Mouse (Mus musculus): Measurements from ENCODE around the gene Rnf223. TPM values are rescaled to one million over a fixed set of nuclear protein-coding genes. Genes with fewer than 3 reads are reported as not detected.
"Not testable (repeated sequence)": the region's sequence is repeated elsewhere in the genome, so short reads cannot be mapped to it uniquely, and the experiment has no call there.

Gene Rnf223
- polyA plus RNA-seq, 1 experiment from 2014 or later = 0.19 TPM

- no peak overlapping the region for H3K27ac ChIP-seq
- H3K4me3 ChIP-seq = no peak overlapping the region
- peaks cover 2% of the 10 kb centered on the region; the same call in 1 of the 2 replicates for H3K4me1 ChIP-seq (replicated peaks)
- no peaks in the 10 kb centered on the region for H3K36me3 ChIP-seq
- no peak for ATAC-seq (replicated peaks; ENCODE audit: insufficient number of reproducible peaks, insufficient read depth, low FRiP score, low read depth)
- H3K27me3 ChIP-seq = no peaks in the 10 kb centered on the region
- no peak overlapping the region for H3K4me2 ChIP-seq
- H3K9ac ChIP-seq = no peak overlapping the region
- 69% methylated on average over 5 of the region's 5 CpGs for WGBS
- H3K9me3 ChIP-seq (replicated peaks) = no peaks in the 10 kb centered on the region
These were observed 3.0 kb downstream of the Rnf223 start for GRCm38 (mm10) chr4:156133334-156133733.

GRCm38 (mm10) chr4:156133943-156134605, 3.8 kb downstream of the Rnf223 start:
- no peaks in the 10 kb centered on the region for H3K27me3 ChIP-seq
- H3K27ac ChIP-seq = no peak overlapping the region
- no peaks in the 10 kb centered on the region for H3K9me3 ChIP-seq (replicated peaks)
- 75% methylated on average over 12 of the region's 12 CpGs for WGBS
- H3K9ac ChIP-seq = no peak overlapping the region
- no peak overlapping the region for H3K4me2 ChIP-seq
- no peaks in the 10 kb centered on the region for H3K36me3 ChIP-seq
- H3K4me1 ChIP-seq (replicated peaks) = peaks cover 2% of the 10 kb centered on the region; the same call in 1 of the 2 replicates
- ATAC-seq (replicated peaks; ENCODE audit: insufficient number of reproducible peaks, insufficient read depth, low FRiP score, low read depth) = no peak
- H3K4me3 ChIP-seq = no peak overlapping the region

GRCm38 (mm10) chr4:156135112-156135511, 4.8 kb downstream of the Rnf223 start:
- Histone ChIP-seq H3K9ac (no peak overlapping the region), H3K9me3 (replicated peaks) (no peaks in the 10 kb centered on the region), H3K4me2 (no peak overlapping the region), H3K4me3 (no peak overlapping the region), H3K36me3 (no peaks in the 10 kb centered on the region), H3K27me3 (no peaks in the 10 kb centered on the region), H3K27ac (no peak overlapping the region), H3K4me1 (replicated peaks) (peaks cover 2% of the 10 kb centered on the region; the same call in 1 of the 2 replicates)
- ATAC-seq (replicated peaks; ENCODE audit: insufficient number of reproducible peaks, insufficient read depth, low FRiP score, low read depth) = no peak
- 95% methylated on average over 13 of the region's 13 CpGs for WGBS

DNA sequence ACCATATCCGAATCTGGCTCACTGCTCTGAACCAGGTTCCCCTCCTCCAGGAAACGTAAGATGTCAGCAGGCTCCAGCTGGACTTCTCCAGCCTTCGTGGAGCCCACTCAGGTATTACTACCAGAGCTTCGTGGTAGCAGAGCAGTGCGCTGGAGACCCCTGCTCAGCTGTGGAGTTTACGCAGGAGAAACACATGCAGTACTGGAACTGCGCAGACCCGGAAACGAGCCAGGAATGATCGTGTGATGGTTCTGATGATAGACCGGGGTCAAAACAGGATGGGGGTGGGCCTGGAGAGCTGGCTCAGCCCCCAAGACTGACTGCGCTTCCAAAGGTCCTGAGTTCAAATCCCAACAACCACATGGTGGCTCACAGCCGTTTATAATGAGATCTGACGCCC, 5.5 kb downstream of the Rnf223 start:
- Histone ChIP-seq H3K9ac (no peak overlapping the region), H3K4me2 (no peak overlapping the region), H3K27ac (no peak overlapping the region), H3K4me1 (replicated peaks) (peaks cover 2% of the 10 kb centered on the region; the same call in 1 of the 2 replicates), H3K9me3 (replicated peaks) (no peaks in the 10 kb centered on the region), H3K36me3 (no peaks in the 10 kb centered on the region), H3K4me3 (no peak overlapping the region), H3K27me3 (no peaks in the 10 kb centered on the region)
- WGBS = 93% methylated on average over 14 of the region's 14 CpGs
- ATAC-seq (replicated peaks; ENCODE audit: insufficient number of reproducible peaks, insufficient read depth, low FRiP score, low read depth) = no peak

DNA sequence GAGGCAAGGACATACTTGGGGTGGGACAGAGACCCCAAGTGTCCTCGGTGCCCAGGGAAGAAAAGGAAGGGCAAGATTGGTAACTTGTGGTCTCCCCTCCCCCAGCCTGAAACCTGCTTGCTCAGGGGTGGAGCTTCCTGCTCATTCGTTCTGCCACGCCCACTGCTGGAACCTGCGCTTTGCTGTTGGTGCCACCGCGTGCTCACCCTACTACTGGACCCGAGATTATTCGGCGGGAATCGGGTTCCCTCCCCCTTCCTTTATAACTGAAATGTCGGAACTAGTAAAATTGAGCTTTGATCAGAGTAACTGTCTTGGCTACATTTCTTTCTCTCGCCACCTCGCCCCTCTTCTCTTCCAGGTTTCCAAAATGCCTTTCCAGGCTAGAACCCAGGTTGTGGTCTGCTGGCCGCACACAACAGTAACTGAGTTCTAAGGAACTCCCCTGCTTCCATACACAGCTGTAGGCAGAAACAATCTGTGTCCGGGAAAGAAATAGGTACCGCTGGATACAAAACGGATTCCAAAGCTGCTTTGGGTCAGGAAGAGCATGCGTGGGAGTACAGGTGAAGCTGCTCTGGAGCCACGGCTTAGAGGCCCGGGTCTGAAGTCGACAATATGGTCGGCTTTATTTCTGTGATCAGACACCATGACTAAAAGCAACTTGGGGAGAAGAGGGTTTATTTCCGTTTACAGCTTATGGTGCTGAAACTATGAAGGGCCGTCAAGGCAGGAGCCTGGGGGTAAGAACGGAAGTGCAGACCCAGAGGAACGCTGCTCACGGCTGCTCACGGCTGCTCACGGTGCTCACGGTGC, 6.2 kb downstream of the Rnf223 start:
- Histone ChIP-seq H3K9ac (no peak overlapping the region), H3K4me2 (no peak overlapping the region), H3K4me3 (no peak overlapping the region), H3K9me3 (replicated peaks) (no peaks in the 10 kb centered on the region), H3K4me1 (replicated peaks) (peaks cover 2% of the 10 kb centered on the region; the same call in 1 of the 2 replicates), H3K27ac (no peak overlapping the region), H3K36me3 (no peaks in the 10 kb centered on the region), H3K27me3 (no peaks in the 10 kb centered on the region)
- ATAC-seq (replicated peaks; ENCODE audit: insufficient number of reproducible peaks, insufficient read depth, low FRiP score, low read depth) = no peak
- 92% methylated on average over 30 of the region's 30 CpGs for WGBS

- H3K27ac ChIP-seq; H3K36me3 ChIP-seq; H3K4me1 ChIP-seq (replicated peaks); H3K4me3 ChIP-seq; H3K9ac ChIP-seq; H3K9me3 ChIP-seq (replicated peaks); H3K4me2 ChIP-seq; ATAC-seq (replicated peaks; ENCODE audit: insufficient number of reproducible peaks, insufficient read depth, low FRiP score, low read depth); H3K27me3 ChIP-seq: not testable (repeated sequence)
- 71% methylated on average over 10 of the region's 10 CpGs for WGBS
These were observed 20.6 kb downstream of the Rnf223 start for GRCm38 (mm10) chr4:156150887-156151286.

DNA sequence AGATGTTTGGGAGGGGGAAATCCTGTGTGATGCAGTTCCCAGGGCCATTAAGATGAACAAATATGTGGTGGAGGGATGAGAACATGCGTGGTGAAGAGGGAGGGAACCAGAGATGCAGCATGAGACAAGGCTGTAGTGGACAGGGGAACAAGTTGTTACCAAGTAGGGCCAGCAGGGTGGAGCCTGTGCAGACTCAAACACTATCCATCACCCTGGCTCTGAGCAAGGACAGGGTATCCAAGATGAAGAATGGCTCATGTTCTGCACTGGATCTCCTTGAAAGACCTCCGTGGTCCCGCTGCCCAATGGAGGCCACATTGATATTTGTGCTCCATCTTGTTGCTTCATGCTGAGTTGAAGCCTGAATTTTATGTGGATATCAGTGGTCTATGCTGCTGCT, 24.5 kb downstream of the Rnf223 start:
- 90% methylated on average over 3 of the region's 3 CpGs for WGBS
- Histone ChIP-seq H3K4me1 (replicated peaks) (no peaks in the 10 kb centered on the region), H3K9ac (no peak overlapping the region), H3K27ac (no peak overlapping the region), H3K4me3 (no peak overlapping the region), H3K36me3 (no peaks in the 10 kb centered on the region), H3K4me2 (no peak overlapping the region), H3K27me3 (no peaks in the 10 kb centered on the region), H3K9me3 (replicated peaks) (no peaks in the 10 kb centered on the region; the same call in 1 of the 2 replicates)
- ATAC-seq (replicated peaks; ENCODE audit: insufficient number of reproducible peaks, insufficient read depth, low FRiP score, low read depth) = no peak

- H3K27ac ChIP-seq = no peak overlapping the region
- no peak overlapping the region for H3K4me3 ChIP-seq
- WGBS = 87% methylated on average over 9 of the region's 9 CpGs
- 0 out of 2 replicates have a peak, but pooled peaks cover 6% of the 10 kb centered on the region for H3K9me3 ChIP-seq (replicated peaks)
- no peaks in the 10 kb centered on the region for H3K4me1 ChIP-seq (replicated peaks)
- H3K9ac ChIP-seq = no peak overlapping the region
- H3K36me3 ChIP-seq = peaks cover 92% of the 10 kb centered on the region
- no peak for ATAC-seq (replicated peaks; ENCODE audit: insufficient number of reproducible peaks, insufficient read depth, low FRiP score, low read depth)
- H3K4me2 ChIP-seq = no peak overlapping the region
- no peaks in the 10 kb centered on the region for H3K27me3 ChIP-seq
These were observed 36.2 kb downstream of the Rnf223 start for GRCm38 (mm10) chr4:156166477-156166876.

DNA sequence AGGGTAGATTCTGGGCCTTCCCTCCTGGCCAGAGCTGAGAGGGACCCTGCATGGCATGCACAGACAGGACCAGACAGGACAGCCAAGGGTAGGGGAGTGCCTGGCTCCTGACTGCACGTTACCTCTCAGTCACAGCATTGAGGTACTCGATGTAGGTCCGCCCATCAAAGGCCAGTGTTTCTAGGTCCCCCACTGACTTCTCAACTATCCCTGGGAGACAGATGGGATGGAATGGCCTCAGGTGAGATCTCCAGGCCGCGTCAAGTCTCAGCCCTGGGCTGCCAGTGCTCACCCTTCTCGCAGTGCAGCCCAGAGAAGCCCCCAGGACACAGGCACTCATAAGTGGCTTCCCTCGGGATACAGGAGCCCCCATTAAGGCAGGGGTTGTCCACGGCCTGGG, 38.3 kb downstream of the Rnf223 start:
- no peak overlapping the region for H3K4me2 ChIP-seq
- no peaks in the 10 kb centered on the region for H3K9me3 ChIP-seq (replicated peaks)
- no peak overlapping the region for H3K27ac ChIP-seq
- 91% methylated on average over 8 of the region's 8 CpGs for WGBS
- no peaks in the 10 kb centered on the region for H3K27me3 ChIP-seq
- ATAC-seq (replicated peaks; ENCODE audit: insufficient number of reproducible peaks, insufficient read depth, low FRiP score, low read depth) = no peak
- H3K4me3 ChIP-seq = no peak overlapping the region
- H3K9ac ChIP-seq = no peak overlapping the region
- H3K36me3 ChIP-seq = peaks cover 99% of the 10 kb centered on the region
- no peaks in the 10 kb centered on the region for H3K4me1 ChIP-seq (replicated peaks)

GRCm38 (mm10) chr4:156169129-156169528, 38.8 kb downstream of the Rnf223 start:
- Histone ChIP-seq H3K27ac (no peak overlapping the region), H3K9ac (no peak overlapping the region), H3K4me3 (no peak overlapping the region), H3K27me3 (no peaks in the 10 kb centered on the region), H3K9me3 (replicated peaks) (no peaks in the 10 kb centered on the region), H3K36me3 (peaks cover 100% of the 10 kb centered on the region), H3K4me2 (no peak overlapping the region), H3K4me1 (replicated peaks) (no peaks in the 10 kb centered on the region)
- ATAC-seq (replicated peaks; ENCODE audit: insufficient number of reproducible peaks, insufficient read depth, low FRiP score, low read depth) = no peak
- WGBS = 91% methylated on average over 10 of the region's 10 CpGs

GRCm38 (mm10) chr4:156171828-156172227, 41.5 kb downstream of the Rnf223 start:
- Histone ChIP-seq H3K9me3 (replicated peaks) (no peaks in the 10 kb centered on the region), H3K4me1 (replicated peaks) (no peaks in the 10 kb centered on the region), H3K27me3 (no peaks in the 10 kb centered on the region), H3K9ac (no peak overlapping the region), H3K36me3 (peaks cover 99% of the 10 kb centered on the region), H3K4me3 (no peak overlapping the region), H3K4me2 (no peak overlapping the region), H3K27ac (no peak overlapping the region)
- WGBS = 94% methylated on average over 11 of the region's 11 CpGs
- no peak for ATAC-seq (replicated peaks; ENCODE audit: insufficient number of reproducible peaks, insufficient read depth, low FRiP score, low read depth)
